Mouse (Mus musculus): ENCODE results near the gene Ksr1. TPM values are rescaled to one million over a fixed set of nuclear protein-coding genes. Genes with fewer than 3 reads are reported as not detected.
A peak's percentile ranks its signal among the peaks of the same experiment; 100 is the strongest.
"Not testable (repeated sequence)": the region's sequence is repeated elsewhere in the genome, so short reads cannot be mapped to it uniquely, and the experiment has no call there.

The Ksr1 gene
- total RNA-seq, 2 experiments from 2014 or later: 51.2 to 51.6 TPM

- DNase-seq (ENCODE audit: extremely low spot score in 1 of 2, low spot score in 2 of 2): no peak
- intact Hi-C loops (cut with DNase I): no loop called here
These were observed 137.3 kb downstream of the Ksr1 start for GRCm38 (mm10) chr11:79008891-79009290.

- intact Hi-C loops (cut with DNase I): no loop called here
These were observed 138.0 kb downstream of the Ksr1 start for GRCm38 (mm10) chr11:79008007-79008775.

GRCm38 (mm10) chr11:79007356-79007755 lies 138.9 kb downstream of the Ksr1 start:
- intact Hi-C loops (cut with DNase I): not testable (repeated sequence)

More at GRCm38 (mm10) chr11:79008007-79008775, 138.0 kb downstream of the Ksr1 start:
- no peak for DNase-seq (ENCODE audit: extremely low spot score in 1 of 2, low spot score in 2 of 2)

GRCm38 (mm10) chr11:79006417-79006816 lies 139.8 kb downstream of the Ksr1 start:
- DNase-seq (ENCODE audit: extremely low spot score in 1 of 2, low spot score in 2 of 2): no peak
- intact Hi-C loops (cut with DNase I): no loop called here

More at GRCm38 (mm10) chr11:79007356-79007755, 138.9 kb downstream of the Ksr1 start:
- not testable (repeated sequence) for DNase-seq (ENCODE audit: extremely low spot score in 1 of 2, low spot score in 2 of 2)

GRCm38 (mm10) chr11:79005578-79006394 lies 140.4 kb downstream of the Ksr1 start:
- DNase-seq (ENCODE audit: extremely low spot score in 1 of 2, low spot score in 2 of 2): no peak
- intact Hi-C loops (cut with DNase I): no loop called here

- no peak for DNase-seq (ENCODE audit: extremely low spot score in 1 of 2, low spot score in 2 of 2)
- intact Hi-C loops (cut with DNase I): no loop called here
These were observed 142.2 kb downstream of the Ksr1 start for GRCm38 (mm10) chr11:79003769-79004638.

- intact Hi-C loops (cut with DNase I): no loop called here
- DNase-seq (ENCODE audit: extremely low spot score in 1 of 2, low spot score in 2 of 2): peak in 1 of 2 experiments; percentile 59
These were observed 143.0 kb downstream of the Ksr1 start for GRCm38 (mm10) chr11:79003053-79003768.

- no peak for DNase-seq (ENCODE audit: extremely low spot score in 1 of 2, low spot score in 2 of 2)
- intact Hi-C loops (cut with DNase I): no loop called here
These were observed 143.7 kb downstream of the Ksr1 start for GRCm38 (mm10) chr11:79002551-79002951.

- intact Hi-C loops (cut with DNase I): no loop called here
These were observed 144.3 kb downstream of the Ksr1 start for GRCm38 (mm10) chr11:79001871-79002270.

GRCm38 (mm10) chr11:78999118-78999517 lies 147.1 kb downstream of the Ksr1 start:
- intact Hi-C loops (cut with DNase I): no loop called here
- DNase-seq (ENCODE audit: extremely low spot score in 1 of 2, low spot score in 2 of 2): no peak

More at GRCm38 (mm10) chr11:79001871-79002270, 144.3 kb downstream of the Ksr1 start:
- no peak for DNase-seq (ENCODE audit: extremely low spot score in 1 of 2, low spot score in 2 of 2)

- intact Hi-C loops (cut with DNase I); DNase-seq (ENCODE audit: extremely low spot score in 1 of 2, low spot score in 2 of 2): not testable (repeated sequence)
These were observed 155.2 kb downstream of the Ksr1 start for GRCm38 (mm10) chr11:78990875-78991543.

GRCm38 (mm10) chr11:78990096-78990495 lies 156.1 kb downstream of the Ksr1 start:
- intact Hi-C loops (cut with DNase I): no loop called here
- no peak for DNase-seq (ENCODE audit: extremely low spot score in 1 of 2, low spot score in 2 of 2)

- intact Hi-C loops (cut with DNase I); DNase-seq (ENCODE audit: extremely low spot score in 1 of 2, low spot score in 2 of 2): not testable (repeated sequence)
These were observed 157.0 kb downstream of the Ksr1 start for GRCm38 (mm10) chr11:78989206-78989605.

GRCm38 (mm10) chr11:78986311-78987002 lies 159.8 kb downstream of the Ksr1 start:
- intact Hi-C loops (cut with DNase I): no loop called here
- no peak for DNase-seq (ENCODE audit: extremely low spot score in 1 of 2, low spot score in 2 of 2)

- intact Hi-C loops (cut with DNase I): no loop called here
- DNase-seq (ENCODE audit: extremely low spot score in 1 of 2, low spot score in 2 of 2): no peak
These were observed 160.7 kb downstream of the Ksr1 start for GRCm38 (mm10) chr11:78985505-78985904.

- intact Hi-C loops (cut with DNase I): no loop called here
These were observed 161.6 kb downstream of the Ksr1 start, which contains the start of gene Lgals9 for GRCm38 (mm10) chr11:78984483-78985177. Lgals9 (minus strand) TSS chr11:78984946.

GRCm38 (mm10) chr11:78983539-78983938 lies 162.7 kb downstream of the Ksr1 start:
- DNase-seq (ENCODE audit: extremely low spot score in 1 of 2, low spot score in 2 of 2): no peak
- intact Hi-C loops (cut with DNase I): no loop called here

More at GRCm38 (mm10) chr11:78984483-78985177, 161.6 kb downstream of the Ksr1 start, which contains the start of gene Lgals9:
- peak; percentile 18 to 78 for DNase-seq (ENCODE audit: extremely low spot score in 1 of 2, low spot score in 2 of 2)
